Mouse (Mus musculus) T-helper 17 cell (primary cell): ENCODE data around the gene Pdzd9.

Source experiments
- in situ Hi-C, 2 experiments: fragments of 300-600 bp; cut with MboI, MseI; formaldehyde crosslinking; loops; 1 replicate in 1 of 2; 2 replicates in 1 of 2; pipeline ENCODE4 v1.15.1; 2025; ENCODE audit warnings: high pct_unique_total_duplicates in 2 of 2

The Pdzd9 gene

GRCm38 (mm10) chr7:120647849-120648248 lies 22.3 kb downstream of the Pdzd9 start:
- in situ Hi-C loops = loop anchor here (25.0 kb wide), 2 partner anchors 861 to 1936 kb away; partner anchors contain the start of genes Ccp110 (in 1 of the 2), Eri2 (in 1 of the 2), Gde1 (in 1 of the 2) and Rexo5 (in 1 of the 2)

- in situ Hi-C loops = loop anchor here (25.0 kb wide), 2 partner anchors 856 to 1931 kb away; partner anchors contain the start of genes Ccp110 (in 1 of the 2), Eri2 (in 1 of the 2), Gde1 (in 1 of the 2) and Rexo5 (in 1 of the 2)
Measured at GRCm38 (mm10) chr7:120643217-120643616, 26.9 kb downstream of the Pdzd9 start.

- in situ Hi-C loops = loop anchor here (25.0 kb wide), 2 partner anchors 849 to 1924 kb away; partner anchors contain the start of genes Ccp110 (in 1 of the 2), Eri2 (in 1 of the 2), Gde1 (in 1 of the 2) and Rexo5 (in 1 of the 2)
Measured at GRCm38 (mm10) chr7:120635821-120636220, 34.3 kb downstream of the Pdzd9 start.

- in situ Hi-C loops = loop anchor here (25.0 kb wide), 2 partner anchors 848 to 1923 kb away; partner anchors contain the start of genes Ccp110 (in 1 of the 2), Eri2 (in 1 of the 2), Gde1 (in 1 of the 2) and Rexo5 (in 1 of the 2)
Measured at GRCm38 (mm10) chr7:120635362-120635781, 34.8 kb downstream of the Pdzd9 start.

GRCm38 (mm10) chr7:120634711-120635361 lies 35.3 kb downstream of the Pdzd9 start, which contains the start of gene Uqcrc2:
TSS of gene Uqcrc2 (plus strand) at chr7:120635176.
- in situ Hi-C loops = loop anchor here (5.0 to 25.0 kb wide), 4 partner anchors 187 to 1923 kb away; partner anchors contain the start of genes Ccp110 (in 1 of the 2), Eri2 (in 1 of the 2), Gde1 (in 1 of the 2) and Rexo5 (in 1 of the 2)

- in situ Hi-C loops = loop anchor here (5.0 to 25.0 kb wide), 4 partner anchors 188 to 1922 kb away; partner anchors contain the start of genes Ccp110 (in 1 of the 2), Eri2 (in 1 of the 2), Gde1 (in 1 of the 2) and Rexo5 (in 1 of the 2)
Measured at GRCm38 (mm10) chr7:120634301-120634700, 35.8 kb downstream of the Pdzd9 start.

- in situ Hi-C loops = loop anchor here (5.0 to 25.0 kb wide), 4 partner anchors 190 to 1920 kb away; partner anchors contain the start of genes Ccp110 (in 1 of the 2), Eri2 (in 1 of the 2), Gde1 (in 1 of the 2) and Rexo5 (in 1 of the 2)
Measured at GRCm38 (mm10) chr7:120632518-120632917, 37.6 kb downstream of the Pdzd9 start.

- in situ Hi-C loops = no loop called here
Measured at GRCm38 (mm10) chr7:120620841-120621240, 49.3 kb downstream of the Pdzd9 start.

- in situ Hi-C loops = no loop called here
Measured at GRCm38 (mm10) chr7:120620075-120620771, 49.9 kb downstream of the Pdzd9 start.
